Mouse (Mus musculus) thymus, postnatal 0 days (tissue): ENCODE results near the gene Mrpl57. TPM values are rescaled to one million over a fixed set of nuclear protein-coding genes. Genes with fewer than 3 reads are reported as not detected.

Experiments
- DNase-seq: peaks from one replicate; pipeline ENCODE4 v3.0.0-alpha.2; 2015; ENCODE audit warnings: low spot score
- microRNA-seq: library from miRNA; unstranded; fragments of <30 nt; microRNA quantifications from one replicate; pipeline ENCODE4, GENCODE M21; 2016; ENCODE audit warnings: borderline number of aligned reads
- polyA plus RNA-seq: library from polyadenylated mRNA; unstranded; fragments of >200 nt; fragmentation: Nextera tagmentation; extraction: Ambion mirVana; gene quantifications from 2 replicates; pipeline ENCODE4 v1.2.1, GENCODE M21; 2015

Mrpl57 gene
- polyA plus RNA-seq, 1 experiment from 2014 or later = 334 TPM

DNA sequence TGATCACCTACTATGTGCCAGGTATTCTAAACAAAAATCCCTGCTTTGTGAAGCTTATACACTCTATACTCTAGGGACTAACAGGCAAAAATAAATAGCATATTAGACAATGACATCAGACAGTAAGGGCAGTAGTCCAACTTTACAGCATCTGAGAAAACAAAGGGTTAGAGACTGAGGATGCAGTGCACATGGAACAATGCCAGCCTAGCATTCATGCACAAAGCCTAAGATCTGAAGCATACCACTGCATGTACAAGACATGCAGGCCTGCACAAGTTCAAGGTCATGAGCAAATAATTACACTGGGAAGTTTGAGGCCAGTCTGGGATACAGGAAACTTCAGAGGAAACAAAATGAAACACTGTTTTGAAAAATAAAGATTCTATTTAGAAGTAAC lies 33.5 kb downstream of the Mrpl57 start:
- no peak for DNase-seq

DNA sequence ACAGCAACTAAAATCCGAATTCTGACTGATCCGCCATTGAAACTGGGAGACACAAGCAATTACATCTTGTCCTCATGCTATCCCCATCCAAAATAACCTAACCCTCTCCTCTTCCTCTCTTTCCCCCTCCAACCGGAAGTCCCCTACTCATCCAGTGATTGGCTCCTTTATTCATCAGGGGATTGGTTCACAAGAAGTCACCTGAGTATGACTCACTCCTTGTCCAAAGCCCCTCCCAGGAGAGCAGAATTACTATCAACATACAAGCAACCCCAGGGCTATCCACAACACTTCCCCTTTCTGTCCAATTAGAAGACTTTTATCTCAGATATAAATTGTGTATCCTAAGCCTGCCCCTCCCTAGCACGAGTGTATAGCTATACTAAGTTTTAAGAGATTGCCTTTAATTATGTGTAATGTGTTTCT lies 36.0 kb downstream of the Mrpl57 start:
- no peak for DNase-seq

DNA sequence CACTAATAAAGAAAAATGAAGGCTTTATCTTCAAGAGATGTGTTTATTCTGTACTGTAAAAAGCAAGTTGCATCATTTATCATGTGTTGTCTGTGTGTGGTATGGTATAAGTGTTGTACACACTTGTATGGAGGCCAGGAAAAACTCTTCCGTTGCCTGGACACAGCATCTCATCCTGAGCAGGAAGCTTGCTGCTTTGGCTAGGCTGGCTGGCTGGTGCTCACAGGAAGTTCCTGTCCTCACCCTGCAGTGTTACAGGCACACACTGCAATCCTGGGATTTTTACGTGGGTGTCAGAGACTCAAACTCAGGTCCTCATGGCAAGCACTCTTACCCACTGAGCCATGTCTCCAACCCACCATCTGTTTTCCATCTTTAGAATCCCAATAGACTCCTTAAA lies 37.1 kb downstream of the Mrpl57 start:
- no peak for DNase-seq

DNA sequence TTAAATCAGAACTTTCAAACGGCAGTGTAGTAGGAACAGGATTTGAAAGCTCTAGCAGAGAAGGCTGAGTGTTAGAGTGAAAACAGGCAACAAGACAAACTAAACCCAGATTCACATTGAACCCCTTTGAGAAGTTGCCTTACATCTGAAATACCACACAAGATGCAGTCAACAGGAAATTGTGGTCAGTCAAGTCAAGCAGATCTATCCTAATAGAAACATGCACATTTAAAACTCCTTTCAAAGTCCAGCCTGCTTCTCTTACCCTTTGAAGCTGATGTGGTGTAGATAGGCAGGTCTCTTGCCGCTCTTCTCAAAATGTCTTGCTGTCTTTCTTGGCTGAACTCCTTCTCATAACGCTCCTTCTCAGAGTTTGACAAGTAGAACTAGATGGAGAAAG lies 39.2 kb downstream of the Mrpl57 start:
- DNase-seq = peak; percentile 20

DNA sequence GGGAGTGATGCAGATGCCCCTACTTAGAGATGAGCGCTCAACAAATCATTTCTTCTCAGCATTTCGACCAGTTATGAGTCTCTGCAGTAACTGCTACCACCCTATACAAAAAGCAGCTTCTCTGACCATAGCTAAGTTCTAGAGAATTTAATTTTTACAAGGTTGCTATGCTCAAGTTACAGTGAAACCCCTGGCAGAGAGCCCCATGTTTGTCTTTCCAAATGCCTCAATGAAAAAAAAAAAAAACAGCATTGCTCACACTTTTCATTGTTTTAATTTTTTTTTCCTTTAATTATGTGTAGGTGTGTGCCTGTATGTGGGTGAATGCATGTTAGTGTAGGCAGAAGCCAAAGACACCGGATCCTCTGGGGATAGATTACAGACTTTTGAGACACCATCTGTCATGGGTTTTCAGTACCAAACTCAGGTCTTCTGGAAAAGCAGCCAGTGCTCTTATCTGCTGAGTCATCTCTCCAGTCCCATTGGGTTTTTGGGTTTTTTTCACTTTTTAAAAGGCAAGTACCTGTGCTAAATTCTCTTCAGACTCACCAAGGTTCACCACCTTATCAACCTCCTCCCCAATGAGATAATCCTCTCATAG lies 40.7 kb downstream of the Mrpl57 start:
- no peak for DNase-seq

DNA sequence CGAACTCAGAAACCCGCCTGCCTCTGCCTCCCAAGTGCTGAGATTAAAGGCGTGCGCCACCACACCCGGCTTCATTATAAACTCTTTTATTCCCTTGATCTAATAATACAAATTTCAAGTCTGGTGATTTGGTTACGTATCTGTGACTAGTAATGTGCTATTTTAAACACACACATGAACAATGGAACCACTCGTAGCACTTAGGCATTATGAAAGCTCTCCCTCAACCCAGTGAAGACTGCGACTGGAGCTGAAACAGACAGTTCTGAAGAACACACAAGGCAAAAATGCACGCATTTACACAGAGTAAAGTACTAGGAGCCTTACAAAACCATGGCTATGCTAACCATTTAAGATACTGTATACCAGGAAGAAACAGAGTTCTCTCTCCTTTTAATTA lies 51.9 kb downstream of the Mrpl57 start:
- no peak for DNase-seq

Small RNAs within 50 kb of the gene (microRNA-seq; reads per million reads assigned to microRNA genes)
- not detected for gene Mir3077

Other genes with a start within 250 kb of the Mrpl57 start
- gene Xpo4, start 160.8 kb upstream of the Mrpl57 start, polyA plus RNA-seq = 14.0 and 19.6 TPM in 2 replicates
- not detected in 2 replicates for gene Gm49361, start 80.1 kb upstream of the Mrpl57 start, polyA plus RNA-seq
- gene Lats2, start 67.8 kb upstream of the Mrpl57 start, polyA plus RNA-seq = 4.7 and 4.9 TPM in 2 replicates
- 18.5 and 18.7 TPM in 2 replicates for gene Sap18, start 28.1 kb upstream of the Mrpl57 start, polyA plus RNA-seq
- 24.8 and 29.6 TPM in 2 replicates for gene Ska3, start within 50 bp of the Mrpl57 start, polyA plus RNA-seq
- 48.6 and 62.0 TPM in 2 replicates for gene Zdhhc20, start 64.0 kb downstream of the Mrpl57 start, polyA plus RNA-seq
- gene Micu2, start 173.0 kb downstream of the Mrpl57 start, polyA plus RNA-seq = 61.9 and 69.3 TPM in 2 replicates
- 0.33 and 0.34 TPM in 2 replicates for gene Fgf9, start 244.3 kb downstream of the Mrpl57 start, polyA plus RNA-seq